Mouse (Mus musculus) G1E (cell line): Measurements from ENCODE around the gene Gm884.

ENCODE experiments used
- CTCF ChIP-seq: IDR thresholded peaks from 2 replicates; pipeline ENCODE4 v1.5.1; 2012; ENCODE audit warnings: low read depth, low read length, inconsistent platforms, mixed read lengths
- GATA1 ChIP-seq: IDR thresholded peaks from 2 replicates; pipeline ENCODE4 v1.6.1; 2012; ENCODE audit warnings: borderline replicate concordance, low read length, inconsistent platforms, mixed read lengths
- GATA2 ChIP-seq: IDR thresholded peaks from 2 replicates; pipeline ENCODE4 v1.6.1; 2012; ENCODE audit warnings: low read depth, low read length, inconsistent platforms, borderline replicate concordance
- TAL1 ChIP-seq: conservative IDR thresholded peaks from 2 replicates; pipeline ENCODE4 v1.6.1; 2012; ENCODE audit warnings: low read depth, low read length, inconsistent platforms, mixed read lengths

- TF ChIP-seq CTCF, result no peak
- no peak for TF ChIP-seq GATA1
- TF ChIP-seq GATA2, result no peak
- TF ChIP-seq TAL1, result no peak
These were observed 44.8 kb upstream of the Gm884 start for GRCm38 (mm10) chr11:103665695-103666094.
